Mouse (Mus musculus) right cerebral cortex, adult 18-20 months (tissue): ENCODE data around the gene Psmb3.
A peak's percentile ranks its signal among the peaks of the same experiment; 100 is the strongest.

Experiments
- DNase-seq: peaks from one replicate; pipeline ENCODE4 v3.0.0; 2022; ENCODE audit warnings: mixed read lengths

Psmb3 gene

DNA sequence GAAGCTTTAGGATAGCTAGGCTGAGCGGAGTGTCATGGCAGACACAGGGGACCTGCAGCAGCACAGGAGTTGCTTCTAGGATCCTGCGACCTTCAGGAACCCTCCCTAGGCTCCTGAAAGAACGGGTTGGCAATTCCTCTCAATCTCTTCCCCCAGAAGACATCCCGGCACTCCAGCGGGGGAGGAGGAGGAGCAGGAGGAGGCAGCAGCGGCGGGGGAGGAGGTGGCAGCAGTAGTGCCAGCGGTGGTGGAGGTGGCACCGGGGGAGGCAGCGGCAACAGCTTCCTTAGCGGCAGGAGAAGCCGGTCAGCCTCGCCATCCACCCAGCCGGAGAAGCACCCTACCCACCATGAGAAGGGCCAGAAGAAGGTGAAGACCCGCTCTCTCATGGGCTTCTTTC lies 33.9 kb upstream of the Psmb3 start:
- DNase-seq = no peak

GRCm38 (mm10) chr11:97669829-97670228 lies 33.4 kb upstream of the Psmb3 start:
- no peak for DNase-seq

GRCm38 (mm10) chr11:97670234-97671176 lies 32.7 kb upstream of the Psmb3 start:
- DNase-seq = peak; percentile 62

- DNase-seq = no peak
Measured at GRCm38 (mm10) chr11:97671177-97671527, 32.0 kb upstream of the Psmb3 start.

- DNase-seq = no peak
Measured at GRCm38 (mm10) chr11:97673148-97673547, 30.1 kb upstream of the Psmb3 start.

DNA sequence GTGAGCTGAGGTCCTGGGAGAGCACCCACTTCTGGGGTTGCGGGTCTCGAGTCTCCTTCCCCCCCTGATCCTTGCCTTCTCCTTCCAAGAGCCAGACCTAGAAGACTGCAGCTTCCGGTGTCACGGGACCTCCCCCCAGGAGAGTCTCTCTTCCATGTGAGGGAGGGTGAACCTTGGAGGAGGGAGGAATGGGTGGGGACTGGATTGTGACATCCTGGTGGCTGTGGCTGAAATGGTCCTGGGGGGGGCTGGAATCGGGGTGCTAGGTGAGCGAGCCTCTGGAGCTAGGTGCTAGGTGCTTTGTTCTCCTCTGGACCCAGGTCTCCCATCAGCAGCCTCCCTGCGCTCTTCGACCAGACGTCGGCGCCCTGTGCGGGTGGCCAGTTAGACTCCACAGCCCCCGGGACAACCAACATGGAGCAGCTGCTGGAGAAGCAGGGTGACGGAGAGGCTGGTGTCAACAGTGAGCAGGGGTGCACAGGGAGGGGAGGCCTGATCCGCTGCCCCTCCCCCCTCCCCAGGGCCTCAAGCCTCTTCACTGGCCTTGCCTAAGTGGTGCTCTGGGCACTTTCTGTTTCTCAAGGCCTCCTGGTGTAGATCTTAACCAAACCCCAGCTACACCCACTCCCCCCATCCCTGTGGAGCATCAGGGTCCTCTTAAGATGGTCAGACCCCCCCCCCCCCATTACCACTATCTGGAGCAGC lies 27.0 kb upstream of the Psmb3 start:
- DNase-seq = no peak

DNA sequence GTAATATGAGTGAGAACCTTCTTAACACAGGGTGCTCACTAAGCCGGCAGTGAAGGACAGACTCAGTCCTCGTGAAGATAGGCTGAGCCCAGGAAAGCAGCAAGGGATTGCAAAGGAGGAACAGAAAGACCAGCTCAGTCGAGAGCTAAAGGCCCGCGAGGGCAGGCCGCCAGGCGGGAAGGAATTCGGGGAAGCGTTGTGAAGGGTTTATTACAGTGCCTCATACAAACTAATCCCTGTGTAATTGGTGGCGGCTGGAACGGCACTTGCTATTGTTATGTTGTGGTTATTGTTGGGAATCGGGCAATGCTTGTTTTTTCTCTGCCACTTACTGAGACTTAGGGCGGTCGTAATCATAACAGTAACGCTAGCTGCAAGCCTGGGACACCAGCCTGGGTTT lies 25.8 kb upstream of the Psmb3 start:
- no peak for DNase-seq

GRCm38 (mm10) chr11:97677842-97678241 lies 25.4 kb upstream of the Psmb3 start:
- no peak for DNase-seq

DNA sequence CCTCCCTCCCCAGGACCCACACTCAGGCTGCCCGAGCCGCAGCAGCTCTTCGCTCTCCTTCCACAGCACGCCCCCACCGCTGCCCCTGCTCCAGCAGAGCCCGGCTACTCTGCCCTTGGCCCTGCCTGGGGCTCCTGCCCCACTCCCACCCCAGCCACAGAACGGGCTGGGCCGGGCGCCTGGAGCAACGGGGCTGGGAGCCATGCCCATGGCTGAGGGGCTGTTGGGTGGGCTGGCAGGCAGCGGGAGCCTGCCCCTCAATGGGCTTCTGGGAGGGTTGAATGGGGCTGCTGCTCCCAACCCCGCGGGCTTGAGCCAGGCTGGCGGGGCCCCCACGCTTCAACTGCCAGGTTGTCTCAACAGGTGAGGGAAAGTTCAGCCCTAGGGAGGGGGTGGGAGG lies 24.9 kb upstream of the Psmb3 start:
- no peak for DNase-seq

GRCm38 (mm10) chr11:97680430-97680829 lies 22.8 kb upstream of the Psmb3 start:
- no peak for DNase-seq

DNA sequence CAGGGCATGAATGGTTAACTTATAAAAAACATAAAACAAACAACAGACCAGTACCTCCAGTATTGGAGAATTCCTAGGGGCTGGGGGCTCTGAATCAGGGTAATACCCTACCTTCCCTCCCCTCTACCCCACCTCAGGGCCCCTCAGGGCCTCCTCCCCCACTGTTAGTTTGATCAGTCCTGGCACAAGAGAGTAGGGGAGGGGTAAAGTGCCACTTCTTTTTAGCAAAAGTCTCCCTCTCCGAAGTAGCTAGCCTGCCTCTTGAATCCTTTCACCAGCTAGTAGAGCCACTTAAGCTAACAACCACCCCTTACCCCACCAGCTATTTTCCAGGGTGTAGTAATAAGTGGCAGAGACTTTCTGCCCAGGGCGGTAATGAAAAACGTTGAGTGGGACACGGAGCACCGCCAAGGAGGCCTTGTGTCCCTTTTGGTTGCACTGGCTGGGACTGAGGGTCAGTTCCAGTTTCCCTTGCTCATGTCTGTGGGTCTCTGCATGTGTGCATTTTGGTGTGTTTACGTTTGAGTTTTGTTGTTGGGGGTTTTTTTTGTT lies 20.6 kb upstream of the Psmb3 start:
- no peak for DNase-seq

DNA sequence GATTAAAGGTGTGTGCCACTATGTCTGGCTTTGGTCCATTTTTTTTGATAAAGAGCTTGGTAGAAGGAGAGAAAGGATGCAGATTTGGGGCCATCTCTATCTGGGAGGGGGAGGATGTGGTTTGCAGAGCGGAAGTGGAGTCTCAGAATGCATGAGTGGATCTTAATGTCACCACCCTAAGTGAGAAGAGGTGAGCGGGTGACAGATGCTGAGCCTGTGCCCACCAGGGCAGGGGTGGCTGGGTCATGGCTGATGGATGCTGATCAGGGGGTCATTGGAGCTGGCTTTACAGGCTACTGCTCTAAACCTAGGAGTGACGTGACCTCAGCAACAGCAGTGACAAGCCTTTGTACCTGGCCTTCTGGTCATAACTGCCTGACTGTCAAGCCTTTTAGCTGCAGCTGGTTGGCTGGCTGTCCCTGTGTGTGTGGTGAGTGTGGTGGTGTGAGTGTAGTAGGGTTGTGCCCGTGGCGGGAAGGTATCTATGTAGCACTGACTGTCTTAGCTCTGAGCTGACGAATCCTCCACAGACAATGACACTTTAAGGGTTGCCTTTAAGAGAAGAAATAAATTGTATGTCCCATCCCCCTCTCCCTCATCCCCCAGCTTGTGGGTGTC lies 19.0 kb upstream of the Psmb3 start:
- no peak for DNase-seq

GRCm38 (mm10) chr11:97684766-97685165 lies 18.4 kb upstream of the Psmb3 start:
- no peak for DNase-seq

DNA sequence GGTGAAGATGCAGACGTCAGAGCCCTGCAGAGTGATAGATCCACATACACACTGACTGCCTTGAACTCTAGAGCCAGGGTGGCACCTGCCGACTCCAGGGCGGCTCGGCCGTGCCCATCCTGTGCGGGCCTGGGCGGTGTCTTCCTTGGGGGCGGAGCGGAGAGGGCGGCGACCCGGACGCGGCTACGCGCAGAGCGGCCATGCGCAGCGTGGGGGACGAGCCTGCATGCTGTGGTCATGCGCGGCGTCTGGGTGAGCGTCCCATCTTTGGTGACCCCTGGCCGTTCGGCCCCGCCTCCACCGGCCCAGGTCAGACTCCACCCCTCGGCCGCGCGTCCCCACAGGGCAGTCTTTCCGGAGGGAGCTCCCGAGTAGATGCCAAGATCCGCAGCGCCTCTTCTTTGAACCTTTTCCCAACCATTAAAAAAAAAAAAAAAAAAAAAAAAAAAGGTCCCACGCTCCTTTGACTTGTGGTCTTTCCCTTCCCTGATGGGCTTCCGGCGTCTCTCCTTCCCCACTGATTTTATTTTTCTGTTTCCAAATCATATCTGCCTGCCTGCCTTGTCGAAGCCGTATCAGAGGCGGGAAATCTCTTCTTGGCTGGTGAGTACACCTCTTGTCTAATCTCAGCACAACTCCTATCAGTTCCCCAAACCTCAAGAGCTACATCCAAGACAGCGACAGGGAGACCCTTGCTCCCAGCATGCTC lies 17.4 kb upstream of the Psmb3 start, which contains the start of gene Cisd3:
Gene Cisd3 (plus strand): TSS at position 214 of the 709 bp plus-strand sequence.
- DNase-seq = peak; percentile 91

DNA sequence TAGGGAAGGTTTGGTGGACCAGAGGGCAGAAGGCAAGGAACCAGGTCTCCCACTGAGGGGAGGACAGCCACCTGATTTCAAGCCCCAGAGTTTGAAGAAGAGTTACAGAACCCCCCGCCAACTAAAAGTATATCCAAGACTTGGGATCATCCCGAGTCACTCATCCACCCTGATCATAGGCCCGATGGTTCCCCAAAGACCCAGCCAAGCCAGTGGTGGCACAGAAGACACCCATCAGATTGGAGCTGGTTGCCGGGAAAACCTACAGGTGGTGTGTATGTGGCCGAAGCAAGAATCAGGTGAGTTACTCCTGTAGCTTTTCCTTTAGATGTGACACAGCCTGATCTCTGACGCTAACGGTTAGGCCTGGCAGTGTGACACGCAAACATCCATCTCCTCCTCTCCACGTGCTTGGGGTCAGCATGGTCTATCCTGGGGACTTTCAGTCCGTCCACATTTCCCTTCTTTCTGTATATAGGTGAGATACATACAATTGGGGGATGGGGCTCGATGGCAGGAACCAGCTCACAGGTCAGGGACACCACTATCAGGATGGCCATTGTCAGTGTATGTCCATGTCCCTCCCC lies 16.8 kb upstream of the Psmb3 start:
- DNase-seq = no peak

GRCm38 (mm10) chr11:97687061-97687460 lies 16.1 kb upstream of the Psmb3 start:
- DNase-seq = no peak

- DNase-seq = no peak
Measured at GRCm38 (mm10) chr11:97689861-97690260, 13.3 kb upstream of the Psmb3 start.

GRCm38 (mm10) chr11:97694435-97694834 lies 8.8 kb upstream of the Psmb3 start:
- no peak for DNase-seq

GRCm38 (mm10) chr11:97694921-97695711 lies 8.1 kb upstream of the Psmb3 start:
- peak; percentile 39 for DNase-seq

DNA sequence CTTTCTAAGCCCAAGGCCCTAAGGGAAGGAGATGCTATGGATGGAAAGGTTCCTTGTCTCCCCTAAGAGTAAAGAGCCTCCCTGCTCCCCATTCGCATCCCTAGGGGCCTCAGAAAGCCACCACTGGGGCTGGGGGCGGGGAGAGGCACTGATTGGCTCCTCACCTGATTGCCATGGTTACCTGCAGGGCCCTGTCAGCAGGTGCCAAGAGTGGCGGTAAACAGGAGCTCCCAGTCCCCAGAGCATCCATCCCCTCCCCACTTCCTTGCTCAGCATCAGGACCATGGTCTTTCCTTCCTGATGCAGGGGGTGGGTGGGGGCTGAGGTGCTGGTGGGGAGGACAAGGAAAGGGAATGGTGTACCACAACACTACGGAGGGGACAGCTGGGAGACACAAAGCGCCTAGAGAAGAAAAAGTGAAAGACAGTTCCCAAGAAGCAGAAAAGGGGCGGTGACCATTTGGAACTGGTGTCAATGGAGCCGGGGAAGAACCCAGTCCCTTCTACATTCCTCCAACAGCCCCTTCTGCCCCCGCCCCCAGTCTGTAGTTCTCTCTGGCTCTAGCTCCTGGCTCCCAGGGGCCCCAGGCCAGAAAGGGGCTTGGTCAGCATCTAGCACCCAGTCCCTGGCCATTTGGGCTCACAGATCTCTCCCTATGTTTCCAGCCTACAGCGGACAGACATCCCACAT lies 7.3 kb upstream of the Psmb3 start:
- no peak for DNase-seq

- DNase-seq = no peak
Measured at GRCm38 (mm10) chr11:97696669-97697068, 6.5 kb upstream of the Psmb3 start.
